Mouse (Mus musculus): Measurements from ENCODE around the gene Chdh. TPM values are rescaled to one million over a fixed set of nuclear protein-coding genes. Genes with fewer than 3 reads are reported as not detected.

Gene Chdh
- polyA plus RNA-seq, 1 experiment from 2014 or later = 1.2 TPM

DNA sequence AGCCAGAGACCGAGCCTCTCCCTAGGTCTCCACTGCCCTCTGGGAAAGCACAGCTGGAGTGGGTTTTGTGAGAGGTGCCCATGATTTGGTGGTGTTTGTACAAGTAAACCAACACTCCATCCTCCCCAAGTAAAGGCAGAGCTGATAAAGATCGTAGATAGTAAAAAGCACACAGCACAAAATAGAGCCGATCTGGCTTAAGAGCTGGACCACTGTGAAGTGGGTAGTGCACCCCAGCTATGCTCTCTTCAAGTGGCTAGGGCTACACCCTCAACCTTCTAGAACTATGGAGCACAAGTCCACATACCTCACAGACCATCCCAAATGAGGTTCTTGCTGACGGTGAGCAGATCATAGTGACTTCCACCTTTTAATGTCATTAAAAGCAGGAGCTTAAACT, 30.6 kb downstream of the Chdh start:
- no peaks in the 10 kb centered on the region for H3K9me3 ChIP-seq (replicated peaks; ENCODE audit: control insufficient read depth, low read length)
- no peak overlapping the region for H3K4me2 ChIP-seq (ENCODE audit: low read depth, low read length)
- no peak overlapping the region for H3K27ac ChIP-seq (ENCODE audit: low read length)
- no peaks in the 10 kb centered on the region for H3K36me3 ChIP-seq (ENCODE audit: control insufficient read depth, insufficient read depth, low read length)
- no peaks in the 10 kb centered on the region for H3K4me1 ChIP-seq (ENCODE audit: control insufficient read depth, insufficient read depth, low read length)
- H3K9ac ChIP-seq (ENCODE audit: low read length) = no peak overlapping the region
- ATAC-seq (ENCODE audit: insufficient read depth, low FRiP score) = no peak
- no peak overlapping the region for H3K4me3 ChIP-seq (replicated peaks; ENCODE audit: low read length)
- no peaks in the 10 kb centered on the region for H3K27me3 ChIP-seq (ENCODE audit: control insufficient read depth, insufficient read depth, low read length)
- WGBS = 56% methylated on average over 4 of the region's 4 CpGs

DNA sequence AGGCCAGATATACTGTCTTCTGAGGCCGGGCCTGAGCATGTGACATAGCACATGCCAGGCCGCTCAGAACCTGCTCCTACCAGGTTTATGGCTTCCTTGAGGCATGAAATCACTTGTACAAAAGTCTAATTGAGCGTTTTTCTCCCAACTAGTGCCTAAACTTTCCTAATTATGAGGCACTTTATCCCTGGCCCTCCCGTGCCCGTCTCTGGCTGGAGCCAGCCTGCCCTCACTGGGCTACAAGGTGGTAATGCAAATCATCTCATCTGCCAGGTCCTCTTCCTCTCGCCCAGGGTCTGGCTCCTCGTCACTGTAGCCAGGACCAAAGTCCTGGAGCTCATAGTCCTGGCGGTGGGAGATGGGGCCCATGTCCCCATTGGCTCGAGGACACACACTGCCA, 33.0 kb downstream of the Chdh start:
- no peak for ATAC-seq (ENCODE audit: insufficient read depth, low FRiP score)
- no peaks in the 10 kb centered on the region for H3K36me3 ChIP-seq (ENCODE audit: control insufficient read depth, insufficient read depth, low read length)
- no peaks in the 10 kb centered on the region for H3K9me3 ChIP-seq (replicated peaks; ENCODE audit: control insufficient read depth, low read length)
- H3K27me3 ChIP-seq (ENCODE audit: control insufficient read depth, insufficient read depth, low read length) = no peaks in the 10 kb centered on the region
- H3K4me1 ChIP-seq (ENCODE audit: control insufficient read depth, insufficient read depth, low read length) = peaks cover 6% of the 10 kb centered on the region; the same call in 1 of the 2 replicates
- no peak overlapping the region for H3K27ac ChIP-seq (ENCODE audit: low read length)
- H3K4me3 ChIP-seq (replicated peaks; ENCODE audit: low read length) = no peak overlapping the region
- no peak overlapping the region for H3K9ac ChIP-seq (ENCODE audit: low read length)
- H3K4me2 ChIP-seq (ENCODE audit: low read depth, low read length) = no peak overlapping the region
- WGBS = 86% methylated on average over 9 of the region's 9 CpGs

DNA sequence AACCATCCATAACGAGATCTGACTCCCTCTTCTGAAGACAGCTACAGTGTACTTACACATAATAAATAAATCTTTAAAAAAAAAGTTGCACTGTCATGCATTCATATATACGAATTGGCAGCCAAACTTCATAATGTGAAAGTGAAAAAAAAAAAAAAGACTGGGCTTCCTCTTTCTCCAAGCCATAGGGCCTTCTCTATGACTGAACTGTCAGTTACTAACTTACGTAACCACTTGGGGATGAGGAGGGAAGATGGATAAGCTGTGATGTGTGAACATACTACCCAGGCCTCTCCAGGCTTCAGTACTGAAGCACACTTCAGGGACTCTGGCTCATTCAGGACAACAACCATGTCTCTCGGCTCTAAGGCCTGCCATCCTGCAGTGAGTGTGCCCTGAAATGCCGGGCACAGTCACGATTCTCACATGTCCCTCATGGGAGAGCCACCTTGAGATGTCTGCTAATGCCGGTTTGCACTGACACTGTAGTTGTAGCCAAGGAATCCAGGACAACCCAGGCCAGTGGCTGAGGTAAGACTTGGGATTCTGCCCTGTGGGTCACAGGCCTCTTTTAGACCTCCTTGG, 34.6 kb downstream of the Chdh start:
- H3K9me3 ChIP-seq (replicated peaks; ENCODE audit: control insufficient read depth, low read length) = no peaks in the 10 kb centered on the region
- no peak overlapping the region for H3K4me2 ChIP-seq (ENCODE audit: low read depth, low read length)
- H3K4me3 ChIP-seq (replicated peaks; ENCODE audit: low read length) = no peak overlapping the region
- no peak overlapping the region for H3K27ac ChIP-seq (ENCODE audit: low read length)
- ATAC-seq (ENCODE audit: insufficient read depth, low FRiP score) = no peak
- H3K36me3 ChIP-seq (ENCODE audit: control insufficient read depth, insufficient read depth, low read length) = no peaks in the 10 kb centered on the region
- peaks cover 6% of the 10 kb centered on the region; the same call in 1 of the 2 replicates for H3K4me1 ChIP-seq (ENCODE audit: control insufficient read depth, insufficient read depth, low read length)
- H3K9ac ChIP-seq (ENCODE audit: low read length) = no peak overlapping the region
- no peaks in the 10 kb centered on the region for H3K27me3 ChIP-seq (ENCODE audit: control insufficient read depth, insufficient read depth, low read length)
- 87% methylated on average over 7 of the region's 7 CpGs for WGBS

DNA sequence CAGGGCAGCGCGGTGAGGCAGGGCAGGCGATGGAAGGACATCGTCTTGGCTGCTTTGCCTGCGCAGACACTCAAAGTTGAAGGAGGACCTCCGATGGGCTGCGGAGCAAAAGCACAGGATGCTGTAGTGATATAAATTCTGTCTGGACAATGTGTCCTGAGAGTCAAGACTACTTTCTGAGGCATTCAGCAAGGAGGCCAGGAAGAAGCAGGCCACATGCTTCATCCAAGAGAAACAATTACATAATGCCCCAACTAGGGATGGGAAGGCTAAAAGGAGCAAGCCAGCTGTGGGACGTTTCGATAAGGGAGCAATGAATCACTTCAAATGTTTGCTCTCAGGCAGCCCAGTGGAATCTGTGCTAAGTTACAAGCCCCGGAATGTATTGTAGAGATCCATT, 36.4 kb downstream of the Chdh start:
- H3K4me3 ChIP-seq (replicated peaks; ENCODE audit: low read length) = no peak overlapping the region
- peaks cover 6% of the 10 kb centered on the region; the same call in 1 of the 2 replicates for H3K4me1 ChIP-seq (ENCODE audit: control insufficient read depth, insufficient read depth, low read length)
- H3K9me3 ChIP-seq (replicated peaks; ENCODE audit: control insufficient read depth, low read length) = no peaks in the 10 kb centered on the region
- H3K36me3 ChIP-seq (ENCODE audit: control insufficient read depth, insufficient read depth, low read length) = no peaks in the 10 kb centered on the region
- ATAC-seq (ENCODE audit: insufficient read depth, low FRiP score) = no peak
- H3K4me2 ChIP-seq (ENCODE audit: low read depth, low read length) = no peak overlapping the region
- WGBS = 67% methylated on average over 10 of the region's 10 CpGs
- no peak overlapping the region for H3K27ac ChIP-seq (ENCODE audit: low read length)
- H3K27me3 ChIP-seq (ENCODE audit: control insufficient read depth, insufficient read depth, low read length) = no peaks in the 10 kb centered on the region
- H3K9ac ChIP-seq (ENCODE audit: low read length) = no peak overlapping the region

DNA sequence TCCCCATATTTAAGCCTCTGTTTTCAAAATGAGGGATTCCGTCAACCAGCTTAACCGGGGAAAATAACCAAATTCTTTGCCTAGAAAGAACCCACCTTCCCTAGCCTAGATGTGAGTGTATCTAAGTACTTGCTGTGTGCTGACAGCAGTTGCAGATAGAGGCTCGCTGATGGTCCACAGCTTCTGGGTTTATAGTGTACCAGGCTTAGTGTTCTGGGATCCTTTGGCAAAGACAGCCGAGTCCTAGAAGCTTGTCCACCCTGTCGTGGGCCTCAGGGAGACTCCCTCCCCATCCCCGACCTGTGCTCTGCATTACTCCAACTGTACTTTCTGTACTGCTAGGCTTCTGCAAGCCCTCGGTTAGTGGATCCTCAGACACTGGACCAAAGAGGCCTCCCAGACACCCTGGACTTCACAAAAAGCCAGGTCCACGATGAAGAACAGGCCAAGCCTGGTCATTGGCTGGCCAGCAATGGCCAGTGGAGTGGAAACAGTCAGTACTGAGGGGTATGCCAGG, 36.9 kb downstream of the Chdh start:
- peaks cover 6% of the 10 kb centered on the region; the same call in 1 of the 2 replicates for H3K4me1 ChIP-seq (ENCODE audit: control insufficient read depth, insufficient read depth, low read length)
- H3K36me3 ChIP-seq (ENCODE audit: control insufficient read depth, insufficient read depth, low read length) = no peaks in the 10 kb centered on the region
- H3K4me2 ChIP-seq (ENCODE audit: low read depth, low read length) = no peak overlapping the region
- no peak overlapping the region; the same call in 1 of the 2 replicates for H3K27ac ChIP-seq (ENCODE audit: low read length)
- H3K27me3 ChIP-seq (ENCODE audit: control insufficient read depth, insufficient read depth, low read length) = no peaks in the 10 kb centered on the region
- no peaks in the 10 kb centered on the region for H3K9me3 ChIP-seq (replicated peaks; ENCODE audit: control insufficient read depth, low read length)
- no peak for ATAC-seq (ENCODE audit: insufficient read depth, low FRiP score)
- no peak overlapping the region for H3K9ac ChIP-seq (ENCODE audit: low read length)
- H3K4me3 ChIP-seq (replicated peaks; ENCODE audit: low read length) = no peak overlapping the region
- 74% methylated on average over 8 of the region's 8 CpGs for WGBS

DNA sequence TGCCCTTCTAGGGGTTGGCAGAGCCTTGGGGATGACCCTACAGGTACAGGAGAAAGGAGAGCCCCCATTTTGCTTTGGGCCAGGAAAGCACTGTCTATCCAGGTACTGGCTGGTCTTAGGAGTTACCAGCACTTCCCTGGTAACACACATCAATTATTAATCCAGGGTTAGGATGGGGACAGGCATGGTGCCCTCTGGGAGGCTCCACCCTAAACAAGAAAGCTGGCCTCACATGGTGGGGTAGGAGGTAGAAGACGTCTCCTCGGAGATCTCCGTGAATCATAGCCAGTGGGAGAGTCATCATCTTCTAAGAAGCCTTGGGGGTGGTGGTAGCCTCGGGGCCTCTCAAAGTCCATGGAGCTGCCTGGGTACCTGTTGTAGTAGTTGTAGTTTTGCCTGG, 38.2 kb downstream of the Chdh start:
- Histone ChIP-seq H3K27ac (ENCODE audit: low read length) (no peak overlapping the region), H3K9me3 (replicated peaks; ENCODE audit: control insufficient read depth, low read length) (no peaks in the 10 kb centered on the region), H3K4me3 (replicated peaks; ENCODE audit: low read length) (no peak overlapping the region), H3K36me3 (ENCODE audit: control insufficient read depth, insufficient read depth, low read length) (no peaks in the 10 kb centered on the region), H3K27me3 (ENCODE audit: control insufficient read depth, insufficient read depth, low read length) (no peaks in the 10 kb centered on the region), H3K9ac (ENCODE audit: low read length) (no peak overlapping the region), H3K4me1 (ENCODE audit: control insufficient read depth, insufficient read depth, low read length) (peaks cover 6% of the 10 kb centered on the region; the same call in 1 of the 2 replicates), H3K4me2 (ENCODE audit: low read depth, low read length) (no peak overlapping the region)
- WGBS = 84% methylated on average over 4 of the region's 4 CpGs
- ATAC-seq (ENCODE audit: insufficient read depth, low FRiP score) = no peak

DNA sequence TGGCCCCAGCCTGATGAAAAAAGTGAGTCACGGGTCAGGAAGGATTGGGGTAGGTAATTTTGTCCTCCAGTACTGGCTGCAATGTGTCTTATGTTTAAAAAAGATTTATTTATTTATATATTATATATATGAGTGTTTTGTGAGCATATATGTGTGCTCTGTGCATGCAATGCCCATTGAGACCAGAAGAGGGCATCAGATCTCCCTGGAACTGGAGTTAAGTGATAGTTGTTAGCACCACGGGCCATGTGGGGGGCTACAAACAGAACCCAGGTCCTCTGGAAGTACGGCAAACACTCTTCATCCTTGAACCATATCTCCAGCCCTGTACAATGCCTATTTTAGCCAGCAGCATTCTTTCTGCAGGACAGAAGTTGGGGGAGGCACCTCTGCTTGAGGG, 39.2 kb downstream of the Chdh start:
- 84% methylated on average over 3 of the region's 3 CpGs for WGBS
- H3K9ac ChIP-seq (ENCODE audit: low read length) = no peak overlapping the region
- no peak for ATAC-seq (ENCODE audit: insufficient read depth, low FRiP score)

DNA sequence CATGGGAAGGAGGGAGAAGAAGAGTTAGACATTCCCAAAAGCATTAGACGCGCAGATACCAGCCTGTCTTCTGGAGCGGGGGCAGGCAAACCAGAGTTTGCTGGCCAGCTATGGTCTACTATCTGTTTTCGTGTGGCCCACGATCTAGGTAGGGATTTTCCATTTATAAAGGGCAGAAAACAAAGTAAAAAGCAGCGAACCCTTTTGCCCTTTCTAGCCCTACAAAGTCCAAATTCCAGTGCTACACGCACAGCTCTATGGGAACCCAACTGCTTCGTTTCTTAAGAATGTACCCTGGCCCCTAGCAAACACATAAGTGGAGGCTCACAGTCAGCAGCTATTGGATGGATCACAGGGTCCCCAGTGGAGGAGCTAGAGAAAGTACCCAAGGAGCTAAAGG, 41.5 kb downstream of the Chdh start:
- WGBS = 86% methylated on average over 8 of the region's 8 CpGs
- H3K36me3 ChIP-seq (ENCODE audit: control insufficient read depth, insufficient read depth, low read length) = no peaks in the 10 kb centered on the region
- no peaks in the 10 kb centered on the region for H3K27me3 ChIP-seq (ENCODE audit: control insufficient read depth, insufficient read depth, low read length)
- no peaks in the 10 kb centered on the region for H3K9me3 ChIP-seq (replicated peaks; ENCODE audit: control insufficient read depth, low read length)
- peaks cover 9% of the 10 kb centered on the region for H3K4me1 ChIP-seq (ENCODE audit: control insufficient read depth, insufficient read depth, low read length)
- no peak for ATAC-seq (ENCODE audit: insufficient read depth, low FRiP score)
- H3K4me2 ChIP-seq (ENCODE audit: low read depth, low read length) = no peak overlapping the region
- H3K27ac ChIP-seq (ENCODE audit: low read length) = no peak overlapping the region
- H3K4me3 ChIP-seq (replicated peaks; ENCODE audit: low read length) = no peak overlapping the region
- no peak overlapping the region for H3K9ac ChIP-seq (ENCODE audit: low read length)

More for the DNA sequence above, 39.2 kb downstream of the Chdh start:
- Histone ChIP-seq H3K4me3 (replicated peaks; ENCODE audit: low read length) (no peak overlapping the region), H3K9me3 (replicated peaks; ENCODE audit: control insufficient read depth, low read length) (no peaks in the 10 kb centered on the region), H3K4me2 (ENCODE audit: low read depth, low read length) (no peak overlapping the region), H3K36me3 (ENCODE audit: control insufficient read depth, insufficient read depth, low read length) (no peaks in the 10 kb centered on the region), H3K27me3 (ENCODE audit: control insufficient read depth, insufficient read depth, low read length) (no peaks in the 10 kb centered on the region), H3K27ac (ENCODE audit: low read length) (no peak overlapping the region), H3K4me1 (ENCODE audit: control insufficient read depth, insufficient read depth, low read length) (peaks cover 6% of the 10 kb centered on the region; the same call in 1 of the 2 replicates)

DNA sequence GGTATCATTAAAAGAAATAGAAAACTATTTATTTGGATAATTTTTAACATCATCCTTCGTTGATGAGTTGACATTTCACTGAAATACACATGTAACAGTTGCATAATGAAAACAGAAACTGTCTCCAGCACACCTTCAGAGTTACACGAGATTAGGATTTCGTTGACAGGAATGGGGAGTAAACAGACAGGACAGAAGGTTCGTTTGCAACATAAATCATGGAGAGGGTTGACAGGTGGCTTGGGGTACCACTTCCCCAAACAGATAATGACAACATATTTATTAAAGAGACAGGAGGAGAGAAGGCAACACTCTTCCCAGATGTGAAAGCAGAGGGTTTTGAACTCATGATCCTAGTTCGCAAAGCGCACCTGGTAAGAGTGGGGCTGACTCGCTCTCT, 46.1 kb downstream of the Chdh start:
- Histone ChIP-seq H3K9me3 (replicated peaks; ENCODE audit: control insufficient read depth, low read length) (no peaks in the 10 kb centered on the region), H3K4me3 (replicated peaks; ENCODE audit: low read length) (no peak overlapping the region), H3K4me1 (ENCODE audit: control insufficient read depth, insufficient read depth, low read length) (peaks cover 23% of the 10 kb centered on the region), H3K4me2 (ENCODE audit: low read depth, low read length) (no peak overlapping the region), H3K36me3 (ENCODE audit: control insufficient read depth, insufficient read depth, low read length) (no peaks in the 10 kb centered on the region), H3K9ac (ENCODE audit: low read length) (0 out of 2 replicates have a peak overlapping the region, but pooled peaks have one; percentile 24), H3K27me3 (ENCODE audit: control insufficient read depth, insufficient read depth, low read length) (no peaks in the 10 kb centered on the region), H3K27ac (ENCODE audit: low read length) (peak overlapping the region; percentile 64; the same call in 1 of the 2 replicates)
- no peak for ATAC-seq (ENCODE audit: insufficient read depth, low FRiP score)
- WGBS = 55% methylated on average over 7 of the region's 7 CpGs

Data from stomach, embryonic 16.5 days (tissue).